Mouse (Mus musculus): ENCODE data around the gene Igbp1.

DNA sequence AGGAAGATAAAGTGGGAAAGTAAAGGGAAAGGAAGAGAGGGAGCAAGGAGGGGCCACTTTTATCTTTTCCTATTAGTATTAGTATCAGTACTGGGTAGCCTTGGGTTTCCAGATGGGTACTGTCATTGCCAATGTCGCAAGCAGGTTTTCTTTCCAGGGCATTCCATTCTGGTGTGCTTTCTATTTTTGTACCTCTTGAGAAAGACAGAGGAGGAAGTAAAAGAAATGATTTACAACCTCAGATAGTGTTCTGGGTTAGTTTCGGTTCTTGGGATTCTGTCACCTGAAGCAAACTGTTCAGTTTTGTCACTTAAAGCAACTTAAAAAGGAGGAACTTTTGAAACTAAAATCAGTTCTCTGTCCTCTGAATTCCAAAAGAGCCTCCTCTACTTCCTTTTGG is 24.4 kb downstream of the Igbp1 start:
- TF ChIP-seq MAFK (IDR thresholded peaks at IDR 0.05; ENCODE audit: insufficient read depth, low read depth, low read length): no peak
- no peak for TF ChIP-seq ZC3H11A (IDR thresholded peaks at IDR 0.05; ENCODE audit: borderline replicate concordance, low read depth, low read length)
- no peak for TF ChIP-seq CHD2 (IDR thresholded peaks at IDR 0.05; ENCODE audit: low read depth, low read length)
- no peak for TF ChIP-seq HCFC1 (IDR thresholded peaks at IDR 0.05; ENCODE audit: borderline replicate concordance, insufficient read depth, low read length)
- TF ChIP-seq ZNF384 (IDR thresholded peaks at IDR 0.05; ENCODE audit: low read depth, low read length): no peak

Measured in ES-E14 (cell line).